Mouse (Mus musculus) layer of hippocampus, adult 18-20 months (tissue): ENCODE measurements around the gene BC029722. TPM values are rescaled to one million over a fixed set of nuclear protein-coding genes. Genes with fewer than 3 reads are reported as not detected.

Source experiments
- DNase-seq, 2 experiments: peaks; one replicate each; pipeline ENCODE4 v3.0.0; 2022; ENCODE audit warnings: low spot score in 2 of 2
- total RNA-seq, 2 experiments: library from RNA; stranded (reverse); gene quantifications; 2 replicates each; pipeline ENCODE4 v1.2.3; 2021

Gene BC029722
- total RNA-seq, 2 experiments from 2014 or later = 57.3 to 64.4 TPM

- no peak for DNase-seq
Observed at GRCm38 (mm10) chr2:155819449-155820251, 424 bp upstream of the BC029722 start.

GRCm38 (mm10) chr2:155818596-155819391 is 432 bp downstream of the BC029722 start:
- DNase-seq = peak; percentile 94 to 95

GRCm38 (mm10) chr2:155817301-155818245 is 1.7 kb downstream of the BC029722 start:
- DNase-seq = no peak

GRCm38 (mm10) chr2:155816179-155816578 is 3.0 kb downstream of the BC029722 start:
- no peak for DNase-seq

GRCm38 (mm10) chr2:155814829-155815228 is 4.4 kb downstream of the BC029722 start:
- DNase-seq = no peak

GRCm38 (mm10) chr2:155812637-155813036 is 6.6 kb downstream of the BC029722 start:
- no peak for DNase-seq

- DNase-seq = peak; percentile 85 to 94
Observed at GRCm38 (mm10) chr2:155811821-155812396, 7.3 kb downstream of the BC029722 start.

- no peak for DNase-seq
Observed at GRCm38 (mm10) chr2:155809620-155810019, 9.6 kb downstream of the BC029722 start.

- DNase-seq = no peak
Observed at GRCm38 (mm10) chr2:155807408-155807807, 11.8 kb downstream of the BC029722 start.

- DNase-seq = no peak
Observed at GRCm38 (mm10) chr2:155806548-155806947, 12.7 kb downstream of the BC029722 start.

GRCm38 (mm10) chr2:155805925-155806255 is 13.3 kb downstream of the BC029722 start:
- no peak for DNase-seq

- DNase-seq = no peak
Observed at GRCm38 (mm10) chr2:155805231-155805924, 13.8 kb downstream of the BC029722 start.

- DNase-seq = no peak
Observed at GRCm38 (mm10) chr2:155804053-155804452, 15.2 kb downstream of the BC029722 start.

- DNase-seq = no peak
Observed at GRCm38 (mm10) chr2:155802761-155803160, 16.5 kb downstream of the BC029722 start.

- no peak for DNase-seq
Observed at GRCm38 (mm10) chr2:155798613-155799012, 20.6 kb downstream of the BC029722 start.

- no peak for DNase-seq
Observed at GRCm38 (mm10) chr2:155794674-155795445, 24.4 kb downstream of the BC029722 start.

- no peak for DNase-seq
Observed at GRCm38 (mm10) chr2:155792899-155793298, 26.3 kb downstream of the BC029722 start.

GRCm38 (mm10) chr2:155787949-155788931 is 31.0 kb downstream of the BC029722 start:
- DNase-seq = no peak
